Mouse (Mus musculus): ENCODE measurements around the gene Ccdc13.

Gene Ccdc13

GRCm38 (mm10) chr9:121838829-121839621, at the start of gene Ccdc13:
Gene Ccdc13, minus strand, starts transcription at chr9:121839461.
- in situ Hi-C loops (cut with MboI, MseI): no loop called here

- in situ Hi-C loops (cut with MboI, MseI): no loop called here
These were observed 42.8 kb upstream of the Ccdc13 start for GRCm38 (mm10) chr9:121882015-121882457.

- in situ Hi-C loops (cut with MboI, MseI): no loop called here
These were observed 42.0 kb upstream of the Ccdc13 start for GRCm38 (mm10) chr9:121881301-121881700.

GRCm38 (mm10) chr9:121880840-121881239, 41.6 kb upstream of the Ccdc13 start:
- in situ Hi-C loops (cut with MboI, MseI): no loop called here

- in situ Hi-C loops (cut with MboI, MseI): no loop called here
These were observed 37.9 kb upstream of the Ccdc13 start for GRCm38 (mm10) chr9:121877052-121877740.

- in situ Hi-C loops (cut with MboI, MseI): loop anchor here in 1 of 2 experiments (25.0 kb wide), 1 partner anchor 1739 kb away; no protein-coding TSS in a partner anchor
These were observed 34.3 kb upstream of the Ccdc13 start for GRCm38 (mm10) chr9:121873578-121873977.

GRCm38 (mm10) chr9:121872062-121872683, 32.9 kb upstream of the Ccdc13 start:
- in situ Hi-C loops (cut with MboI, MseI): loop anchor here in 1 of 2 experiments (25.0 kb wide), 1 partner anchor 1740 kb away; no protein-coding TSS in a partner anchor

- in situ Hi-C loops (cut with MboI, MseI): loop anchor here in 1 of 2 experiments (25.0 kb wide), 1 partner anchor 1742 kb away; no protein-coding TSS in a partner anchor
These were observed 30.8 kb upstream of the Ccdc13 start for GRCm38 (mm10) chr9:121869973-121870515.

GRCm38 (mm10) chr9:121869432-121869831, 30.2 kb upstream of the Ccdc13 start:
- in situ Hi-C loops (cut with MboI, MseI): loop anchor here in 1 of 2 experiments (25.0 kb wide), 1 partner anchor 1743 kb away; no protein-coding TSS in a partner anchor

- in situ Hi-C loops (cut with MboI, MseI): loop anchor here in 1 of 2 experiments (25.0 kb wide), 1 partner anchor 1744 kb away; no protein-coding TSS in a partner anchor
These were observed 29.0 kb upstream of the Ccdc13 start for GRCm38 (mm10) chr9:121868236-121868635.

GRCm38 (mm10) chr9:121867632-121868031, 28.4 kb upstream of the Ccdc13 start:
- in situ Hi-C loops (cut with MboI, MseI): loop anchor here in 1 of 2 experiments (25.0 kb wide), 1 partner anchor 1745 kb away; no protein-coding TSS in a partner anchor

- in situ Hi-C loops (cut with MboI, MseI): loop anchor here in 1 of 2 experiments (25.0 kb wide), 1 partner anchor 1747 kb away; no protein-coding TSS in a partner anchor
These were observed 26.3 kb upstream of the Ccdc13 start for GRCm38 (mm10) chr9:121865425-121866008.

- in situ Hi-C loops (cut with MboI, MseI): loop anchor here in 1 of 2 experiments (25.0 kb wide), 1 partner anchor 1747 kb away; no protein-coding TSS in a partner anchor
These were observed 25.6 kb upstream of the Ccdc13 start for GRCm38 (mm10) chr9:121864837-121865236.

GRCm38 (mm10) chr9:121860921-121861320, 21.7 kb upstream of the Ccdc13 start:
- in situ Hi-C loops (cut with MboI, MseI): loop anchor here in 1 of 2 experiments (25.0 kb wide), 1 partner anchor 1751 kb away; no protein-coding TSS in a partner anchor

- in situ Hi-C loops (cut with MboI, MseI): loop anchor here in 1 of 2 experiments (25.0 kb wide), 1 partner anchor 1753 kb away; no protein-coding TSS in a partner anchor
These were observed 20.1 kb upstream of the Ccdc13 start for GRCm38 (mm10) chr9:121859345-121859744.

GRCm38 (mm10) chr9:121858153-121858488, 18.9 kb upstream of the Ccdc13 start, which contains the start of gene Higd1a:
Gene Higd1a, minus strand, starts transcription at chr9:121858362.
- in situ Hi-C loops (cut with MboI, MseI): loop anchor here in 1 of 2 experiments (25.0 kb wide), 1 partner anchor 1754 kb away; no protein-coding TSS in a partner anchor

- in situ Hi-C loops (cut with MboI, MseI): loop anchor here in 1 of 2 experiments (25.0 kb wide), 1 partner anchor 1755 kb away; no protein-coding TSS in a partner anchor
These were observed 18.4 kb upstream of the Ccdc13 start for GRCm38 (mm10) chr9:121857474-121858152.

GRCm38 (mm10) chr9:121856649-121857416, 17.6 kb upstream of the Ccdc13 start:
- in situ Hi-C loops (cut with MboI, MseI): loop anchor here in 1 of 2 experiments (25.0 kb wide), 1 partner anchor 1755 kb away; no protein-coding TSS in a partner anchor

GRCm38 (mm10) chr9:121854246-121854645, 15.0 kb upstream of the Ccdc13 start:
- in situ Hi-C loops (cut with MboI, MseI): loop anchor here in 1 of 2 experiments (25.0 kb wide), 1 partner anchor 1758 kb away; no protein-coding TSS in a partner anchor
